Mouse (Mus musculus) T-helper 17 cell (primary cell): ENCODE measurements around the gene Sphk2.

Source experiments
- in situ Hi-C, 2 experiments: fragments of 300-600 bp; cut with MboI, MseI; formaldehyde crosslinking; loops; 1 replicate in 1 of 2; 2 replicates in 1 of 2; pipeline ENCODE4 v1.15.1; 2025; ENCODE audit warnings: high pct_unique_total_duplicates in 2 of 2

Gene Sphk2

DNA sequence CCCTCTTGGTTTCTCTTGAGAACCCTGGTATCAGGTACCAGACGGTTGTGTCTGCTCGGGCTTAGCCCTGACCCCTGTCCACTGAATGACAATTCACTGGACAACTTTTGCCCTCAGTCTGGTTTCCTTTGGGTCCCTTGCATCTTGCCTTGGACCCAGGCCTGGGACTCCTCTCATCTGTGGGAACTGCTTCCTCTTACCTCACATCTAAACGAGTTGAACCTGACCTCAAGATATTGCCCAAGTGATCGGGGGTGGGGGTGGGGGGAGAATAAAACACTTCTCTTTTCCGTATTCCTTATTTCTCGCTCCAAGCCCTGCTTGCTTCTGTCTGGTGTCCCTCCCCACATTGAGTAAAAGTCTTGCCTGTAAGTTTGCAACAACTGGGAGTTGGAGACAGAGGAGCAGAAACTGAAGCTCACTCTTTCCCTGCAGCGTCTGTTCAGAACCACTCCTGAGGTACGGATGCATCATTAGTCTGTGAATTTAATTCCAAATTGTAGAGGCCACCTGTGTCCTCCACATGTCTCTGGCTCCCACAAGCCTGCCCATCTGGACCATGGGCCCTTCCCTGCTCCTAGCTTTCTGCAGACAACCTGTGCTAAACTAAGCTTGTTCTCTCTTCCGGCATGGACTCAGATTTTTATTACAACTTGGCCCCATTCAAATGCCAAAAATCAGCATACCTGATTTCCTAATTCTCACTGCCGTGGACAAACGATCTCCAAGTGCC lies 56.9 kb downstream of the Sphk2 start:
- in situ Hi-C loops: no loop called here
